Mouse (Mus musculus) stomach, adult 2 months (tissue): ENCODE results near the gene Itch. TPM values are rescaled to one million over a fixed set of nuclear protein-coding genes. Genes with fewer than 3 reads are reported as not detected.

Experiments
- polyA plus RNA-seq: library from polyadenylated mRNA; depleted of rRNA; stranded (reverse); fragments of >200 nt; gene quantifications from 2 replicates; pipeline ENCODE4 v1.2.3, GENCODE M21; 2012; rRNA removed

Itch gene
- polyA plus RNA-seq = 1.7 and 2.1 TPM in 2 replicates

GRCm38 (mm10) chr2:155133011-155133976 lies at the start of gene Itch:
Gene Itch (plus strand): TSS chr2:155133509.

GRCm38 (mm10) chr2:155236362-155236992 lies 103.2 kb downstream of the Itch start, which contains the start of gene Dynlrb1:
Gene Dynlrb1 (plus strand): TSS chr2:155236533.

DNA sequence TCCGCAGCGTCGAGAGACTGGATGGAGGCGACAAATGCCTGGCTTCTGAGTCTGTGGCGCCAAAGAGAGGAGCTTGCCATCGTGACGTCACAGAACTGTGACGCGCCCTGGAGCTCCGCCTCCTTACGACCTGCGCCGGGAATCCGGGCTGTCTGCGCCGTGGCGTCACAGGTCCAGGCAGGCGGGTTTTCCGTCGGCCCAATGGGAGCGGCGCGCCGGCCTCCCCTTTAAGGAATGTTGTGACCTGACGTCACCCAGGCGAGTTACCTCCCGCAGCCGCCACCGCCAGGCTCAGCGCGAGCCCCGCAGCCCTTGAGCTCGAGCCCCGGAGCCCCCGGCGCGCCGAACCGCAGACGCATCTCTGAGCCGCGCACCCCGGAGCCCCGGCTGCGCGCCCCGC lies 142.9 kb downstream of the Itch start, which contains the start of gene Map1lc3a:
TSS of gene Map1lc3a (plus strand) at position 103 of the 400 bp plus-strand sequence.

Other genes starting within 250 kb of the Itch start
- 0.83 and 1.5 TPM in 2 replicates for gene Eif2s2, start 240.6 kb upstream of the Itch start, polyA plus RNA-seq
- gene Gm14226, start 115.2 kb upstream of the Itch start, polyA plus RNA-seq = 0.01 TPM in 1 of 2 replicates, not detected in the other
- 15.7 and 16.9 TPM in 2 replicates for gene Ahcy, start 59.0 kb upstream of the Itch start, polyA plus RNA-seq
- 84.3 and 84.5 TPM in 2 replicates for gene Dynlrb1, start 103.0 kb downstream of the Itch start, polyA plus RNA-seq
- 253 and 641 TPM in 2 replicates for gene Map1lc3a, start 142.8 kb downstream of the Itch start, polyA plus RNA-seq
- 14.6 and 16.0 TPM in 2 replicates for gene Pigu, start 223.9 kb downstream of the Itch start, polyA plus RNA-seq
- 147 and 267 TPM in 2 replicates for gene Trp53inp2, start 247.6 kb downstream of the Itch start, polyA plus RNA-seq